Mouse (Mus musculus) heart, embryonic 11.5 days (tissue): Measurements from ENCODE around the gene Camsap3. TPM values are rescaled to one million over a fixed set of nuclear protein-coding genes. Genes with fewer than 3 reads are reported as not detected.

Experiments
- ATAC-seq: fragments of 200-750 bp; cut with Nextera tagmentation; replicated peaks from 2 replicates; pipeline ENCODE4 v1.8.0; 2017; ENCODE audit warnings: moderate library complexity; ENCODE audit not compliant: insufficient number of reproducible peaks, low FRiP score, low TSS enrichment
- H3K27ac ChIP-seq: fragments of 300-500 bp; sonication (generic); 2 replicates; pipeline ENCODE4 v1.5.1; 2014; ENCODE audit warnings: mild to moderate bottlenecking, low read depth, low read length
- H3K27me3 ChIP-seq: fragments of 300-500 bp; sonication (generic); 2 replicates; pipeline ENCODE4 v1.6.1; 2014; ENCODE audit warnings: mild to moderate bottlenecking, low read length, mixed read lengths; ENCODE audit not compliant: control insufficient read depth, insufficient read depth
- H3K36me3 ChIP-seq: fragments of 300-500 bp; sonication (generic); 2 replicates; pipeline ENCODE4 v1.6.1; 2014; ENCODE audit warnings: mild to moderate bottlenecking, low read length, moderate library complexity, mixed read lengths; ENCODE audit not compliant: control insufficient read depth, insufficient read depth
- H3K4me1 ChIP-seq: fragments of 300-500 bp; sonication (generic); 2 replicates; pipeline ENCODE4 v1.6.1; 2014; ENCODE audit warnings: low read length; ENCODE audit not compliant: control insufficient read depth, insufficient read depth
- H3K4me2 ChIP-seq: fragments of 300-500 bp; sonication (generic); 2 replicates; pipeline ENCODE4 v1.6.1; 2014; ENCODE audit warnings: mild to moderate bottlenecking, moderate library complexity
- H3K4me3 ChIP-seq: fragments of 300-500 bp; sonication (generic); 2 replicates; pipeline ENCODE4 v1.5.1; 2014; ENCODE audit warnings: low read depth, low read length
- H3K9ac ChIP-seq: fragments of 300-500 bp; sonication (generic); 2 replicates; pipeline ENCODE4 v1.6.1; 2014; ENCODE audit warnings: mild to moderate bottlenecking, low read depth, low read length, moderate library complexity
- H3K9me3 ChIP-seq: fragments of 300-500 bp; sonication (generic); replicated peaks from 2 replicates; pipeline ENCODE4 v1.6.1; 2016; ENCODE audit warnings: low read length; ENCODE audit not compliant: control insufficient read depth
- WGBS: fragments of 180-500 bp; shearing (Covaris S2); extraction: QIAGEN DNeasy Blood & Tissue Kit; methylation state at CpG from one replicate; pipeline ENCODE4 v1.1.7; 2014; ENCODE audit not compliant: insufficient replicate concordance; 5-methylcytosine and 5-hydroxymethylcytosine counted together
- polyA plus RNA-seq: library from polyadenylated mRNA; unstranded; fragments of >200 nt; fragmentation: Nextera tagmentation; extraction: Ambion mirVana; gene quantifications from 2 replicates; pipeline ENCODE4 v1.2.1, GENCODE M21; 2014

Camsap3 gene
- polyA plus RNA-seq, 1 experiment from 2014 or later = 1.6 TPM

- Histone ChIP-seq H3K27me3 (no peaks in the 10 kb centered on the region), H3K36me3 (peaks cover 39% of the 10 kb centered on the region), H3K9ac (no peak overlapping the region), H3K4me1 (no peaks in the 10 kb centered on the region), H3K27ac (no peak overlapping the region), H3K9me3 (no peaks in the 10 kb centered on the region), H3K4me3 (no peak overlapping the region), H3K4me2 (no peak overlapping the region)
- ATAC-seq = no peak
- 88% methylated on average over 6 of the region's 6 CpGs for WGBS
Measured at GRCm38 (mm10) chr8:3609816-3610150, 22.7 kb downstream of the Camsap3 start.

- Histone ChIP-seq H3K27ac (no peak within 1 kb of the TSS), H3K4me2 (peak within 1 kb of the TSS; percentile 81), H3K9ac (peak within 1 kb of the TSS; percentile 74), H3K9me3 (no peaks in the 10 kb centered on the region), H3K4me1 (peaks cover 4% of the 10 kb centered on the region), H3K4me3 (peak within 1 kb of the TSS; percentile 80), H3K36me3 (peaks cover 11% of the 10 kb centered on the region), H3K27me3 (no peaks in the 10 kb centered on the region)
- under 1% methylated on average over 37 of the region's 37 CpGs for WGBS
- ATAC-seq = peak; percentile 98
Measured at GRCm38 (mm10) chr8:3621199-3621970, 34.3 kb downstream of the Camsap3 start, which contains the start of the genes Xab2 and Pet100. Gene Xab2 (minus strand): TSS chr8:3621316. Gene Pet100 (plus strand): TSS chr8:3621548.

- no peak for ATAC-seq
- no peaks in the 10 kb centered on the region for H3K27me3 ChIP-seq
- H3K9me3 ChIP-seq = no peaks in the 10 kb centered on the region
- peak overlapping the region; percentile 65 for H3K4me2 ChIP-seq
- 61% methylated on average over 8 of the region's 8 CpGs for WGBS
- H3K4me1 ChIP-seq = peaks cover 4% of the 10 kb centered on the region
- H3K9ac ChIP-seq = peak overlapping the region; percentile 74
- peak overlapping the region; percentile 80 for H3K4me3 ChIP-seq
- peaks cover 9% of the 10 kb centered on the region for H3K36me3 ChIP-seq
- no peak overlapping the region for H3K27ac ChIP-seq
Measured at GRCm38 (mm10) chr8:3622119-3622518, 35.0 kb downstream of the Camsap3 start.

- Histone ChIP-seq H3K9ac (no peak within 1 kb of the TSS), H3K4me2 (no peak within 1 kb of the TSS), H3K9me3 (no peaks in the 10 kb centered on the region), H3K4me3 (no peak within 1 kb of the TSS), H3K4me1 (no peaks in the 10 kb centered on the region), H3K27ac (no peak within 1 kb of the TSS), H3K36me3 (no peaks in the 10 kb centered on the region), H3K27me3 (no peaks in the 10 kb centered on the region; the same call in 1 of the 2 replicates)
- WGBS = 69% methylated on average over 1 of the region's 1 CpGs
- ATAC-seq = no peak
Measured at GRCm38 (mm10) chr8:3625445-3625844, 38.4 kb downstream of the Camsap3 start, which contains the start of gene Pcp2. Gene Pcp2 (minus strand): TSS chr8:3625545.

- ATAC-seq = no peak
- no peak overlapping the region for H3K4me3 ChIP-seq
- no peaks in the 10 kb centered on the region; the same call in 1 of the 2 replicates for H3K27me3 ChIP-seq
- H3K4me2 ChIP-seq = no peak overlapping the region
- no peak overlapping the region for H3K9ac ChIP-seq
- H3K9me3 ChIP-seq = no peaks in the 10 kb centered on the region
- H3K27ac ChIP-seq = no peak overlapping the region
- peaks cover 3% of the 10 kb centered on the region; the same call in 1 of the 2 replicates for H3K4me1 ChIP-seq
- H3K36me3 ChIP-seq = no peaks in the 10 kb centered on the region
- WGBS = 52% methylated on average over 5 of the region's 5 CpGs
Measured at GRCm38 (mm10) chr8:3626971-3627370, 39.9 kb downstream of the Camsap3 start.

- Histone ChIP-seq H3K36me3 (no peaks in the 10 kb centered on the region), H3K27ac (no peak overlapping the region), H3K4me3 (no peak overlapping the region), H3K9me3 (no peaks in the 10 kb centered on the region), H3K4me1 (peaks cover 3% of the 10 kb centered on the region; the same call in 1 of the 2 replicates), H3K27me3 (no peaks in the 10 kb centered on the region; the same call in 1 of the 2 replicates), H3K9ac (no peak overlapping the region), H3K4me2 (no peak overlapping the region)
- WGBS = 21% methylated on average over 5 of the region's 5 CpGs
- ATAC-seq = no peak
Measured at GRCm38 (mm10) chr8:3628014-3628413, 40.9 kb downstream of the Camsap3 start.

GRCm38 (mm10) chr8:3630647-3631477, 43.8 kb downstream of the Camsap3 start, which contains the start of gene Stxbp2:
Gene Stxbp2 (plus strand): TSS chr8:3630955.
- H3K4me3 ChIP-seq = peak within 1 kb of the TSS; percentile 55
- H3K27ac ChIP-seq = no peak within 1 kb of the TSS
- H3K27me3 ChIP-seq = no peaks in the 10 kb centered on the region; the same call in 1 of the 2 replicates
- peak within 1 kb of the TSS; percentile 77 for H3K9ac ChIP-seq
- H3K36me3 ChIP-seq = peaks cover 7% of the 10 kb centered on the region
- H3K4me1 ChIP-seq = peaks cover 3% of the 10 kb centered on the region; the same call in 1 of the 2 replicates
- peak within 1 kb of the TSS; percentile 70 for H3K4me2 ChIP-seq
- ATAC-seq = peak; percentile 87
- no peaks in the 10 kb centered on the region for H3K9me3 ChIP-seq
- 7% methylated on average over 47 of the region's 47 CpGs for WGBS

GRCm38 (mm10) chr8:3631478-3631875, 44.4 kb downstream of the Camsap3 start:
- no peaks in the 10 kb centered on the region for H3K9me3 ChIP-seq
- no peaks in the 10 kb centered on the region; the same call in 1 of the 2 replicates for H3K27me3 ChIP-seq
- peak; percentile 58; the same call in 1 of the 2 replicates for ATAC-seq
- no peak overlapping the region for H3K27ac ChIP-seq
- peaks cover 9% of the 10 kb centered on the region for H3K36me3 ChIP-seq
- peak overlapping the region; percentile 55 for H3K4me3 ChIP-seq
- WGBS = 8% methylated on average over 8 of the region's 8 CpGs
- peaks cover 3% of the 10 kb centered on the region; the same call in 1 of the 2 replicates for H3K4me1 ChIP-seq
- peak overlapping the region; percentile 70 for H3K4me2 ChIP-seq
- H3K9ac ChIP-seq = peak overlapping the region; percentile 77
